Mouse (Mus musculus): ENCODE results near the gene Apc2.

GRCm38 (mm10) chr10:80300672-80301181 lies 5.0 kb downstream of the Apc2 start:
- no peak for TF ChIP-seq CTCF (IDR thresholded peaks at IDR 0.05)
- TF ChIP-seq EP300 (IDR thresholded peaks at IDR 0.05; ENCODE audit: insufficient read depth, low read depth, low read length) = no peak
